Mouse (Mus musculus) stomach, postnatal 0 days (tissue): Measurements from ENCODE around the gene Ppp5c. TPM values are rescaled to one million over a fixed set of nuclear protein-coding genes. Genes with fewer than 3 reads are reported as not detected.

Experiments used
- ATAC-seq: fragments of 200-750 bp; cut with Nextera tagmentation; 2 replicates; pipeline ENCODE4 v1.8.0; 2017; ENCODE audit not compliant: low FRiP score, low TSS enrichment
- DNase-seq: peaks from one replicate; pipeline ENCODE4 v3.0.0-alpha.2; 2016; ENCODE audit warnings: low spot score
- H3K27ac ChIP-seq: fragments of 300-500 bp; sonication (generic); replicated peaks from 2 replicates; pipeline ENCODE4 v1.5.1; 2014; ENCODE audit warnings: mild to moderate bottlenecking, control low read depth
- H3K27me3 ChIP-seq: fragments of 300-500 bp; sonication (generic); 2 replicates; pipeline ENCODE4 v1.6.1; 2014; ENCODE audit warnings: low read length; ENCODE audit not compliant: control insufficient read depth, insufficient read depth
- H3K36me3 ChIP-seq: fragments of 300-500 bp; sonication (generic); 2 replicates; pipeline ENCODE4 v1.6.1; 2014; ENCODE audit warnings: low read length, mixed read lengths; ENCODE audit not compliant: control insufficient read depth, insufficient read depth
- H3K4me1 ChIP-seq: fragments of 300-500 bp; sonication (generic); replicated peaks from 2 replicates; pipeline ENCODE4 v1.6.1; 2014; ENCODE audit warnings: antibody characterized with exemption; ENCODE audit not compliant: control insufficient read depth, insufficient read depth
- H3K4me2 ChIP-seq: fragments of 300-500 bp; sonication (generic); replicated peaks from 2 replicates; pipeline ENCODE4 v1.6.1; 2014; ENCODE audit warnings: low read depth, mild to moderate bottlenecking, control low read depth, moderate library complexity
- H3K4me3 ChIP-seq: fragments of 300-500 bp; sonication (generic); 2 replicates; pipeline ENCODE4 v1.5.1; 2014; ENCODE audit warnings: low read depth, low read length, control low read depth
- H3K9ac ChIP-seq: fragments of 300-500 bp; sonication (generic); 2 replicates; pipeline ENCODE4 v1.6.1; 2014; ENCODE audit warnings: mild to moderate bottlenecking, low read length, control low read depth, mixed read lengths
- H3K9me3 ChIP-seq: fragments of 300-500 bp; sonication (generic); 2 replicates; pipeline ENCODE4 v1.6.1; 2016; ENCODE audit warnings: low read length; ENCODE audit not compliant: control insufficient read depth
- CTCF ChIP-seq: IDR thresholded peaks from 2 replicates; pipeline ENCODE4 v1.5.1; 2016; ENCODE audit warnings: antibody characterized with exemption, low read depth, mild to moderate bottlenecking, moderate library complexity
- EP300 ChIP-seq: optimal IDR thresholded peaks from 2 replicates; pipeline ENCODE3; 2016; ENCODE audit warnings: antibody characterized with exemption
- WGBS: fragments of 180-500 bp; shearing (Covaris S2); extraction: QIAGEN DNeasy Blood & Tissue Kit; methylation state at CpG from one replicate; pipeline ENCODE4 v1.1.7; 2014; 5-methylcytosine and 5-hydroxymethylcytosine counted together
- polyA plus RNA-seq: library from polyadenylated mRNA; unstranded; fragments of >200 nt; fragmentation: Nextera tagmentation; extraction: Ambion mirVana; gene quantifications from 2 replicates; pipeline ENCODE4 v1.2.1, GENCODE M21; 2015

The Ppp5c gene
- polyA plus RNA-seq, 1 experiment from 2014 or later: 51.6 TPM

GRCm38 (mm10) chr7:16976298-16976697, 51.4 kb downstream of the Ppp5c start:
- Histone ChIP-seq H3K36me3 (no peaks in the 10 kb centered on the region), H3K27ac (no peak overlapping the region), H3K27me3 (no peaks in the 10 kb centered on the region), H3K4me3 (no peak overlapping the region), H3K4me1 (no peaks in the 10 kb centered on the region), H3K9ac (no peak overlapping the region), H3K9me3 (no peaks in the 10 kb centered on the region), H3K4me2 (no peak overlapping the region)
- no peak for TF ChIP-seq EP300
- no peak for TF ChIP-seq CTCF
- DNase-seq (no peak), ATAC-seq (no peak)
- WGBS: 53% methylated on average over 8 of the region's 8 CpGs

GRCm38 (mm10) chr7:16974018-16974417, 53.7 kb downstream of the Ppp5c start:
- Histone ChIP-seq H3K4me3 (no peak overlapping the region), H3K4me1 (no peaks in the 10 kb centered on the region), H3K27me3 (no peaks in the 10 kb centered on the region), H3K36me3 (no peaks in the 10 kb centered on the region), H3K9me3 (no peaks in the 10 kb centered on the region), H3K27ac (no peak overlapping the region), H3K9ac (no peak overlapping the region), H3K4me2 (no peak overlapping the region)
- ATAC-seq (peak; percentile 18; the same call in 1 of the 2 replicates), DNase-seq (no peak)
- 58% methylated on average over 6 of the region's 6 CpGs for WGBS
- TF ChIP-seq EP300 (no peak), CTCF (no peak)

- Histone ChIP-seq H3K9me3 (no peaks in the 10 kb centered on the region), H3K4me3 (no peak overlapping the region), H3K27me3 (no peaks in the 10 kb centered on the region), H3K36me3 (no peaks in the 10 kb centered on the region), H3K4me2 (no peak overlapping the region), H3K4me1 (no peaks in the 10 kb centered on the region), H3K9ac (no peak overlapping the region), H3K27ac (no peak overlapping the region)
- ATAC-seq: no peak
- DNase-seq: no peak
- TF ChIP-seq CTCF: no peak
- no peak for TF ChIP-seq EP300
- WGBS: 72% methylated on average over 3 of the region's 3 CpGs
These were observed 56.6 kb downstream of the Ppp5c start for GRCm38 (mm10) chr7:16971160-16971559.

DNA sequence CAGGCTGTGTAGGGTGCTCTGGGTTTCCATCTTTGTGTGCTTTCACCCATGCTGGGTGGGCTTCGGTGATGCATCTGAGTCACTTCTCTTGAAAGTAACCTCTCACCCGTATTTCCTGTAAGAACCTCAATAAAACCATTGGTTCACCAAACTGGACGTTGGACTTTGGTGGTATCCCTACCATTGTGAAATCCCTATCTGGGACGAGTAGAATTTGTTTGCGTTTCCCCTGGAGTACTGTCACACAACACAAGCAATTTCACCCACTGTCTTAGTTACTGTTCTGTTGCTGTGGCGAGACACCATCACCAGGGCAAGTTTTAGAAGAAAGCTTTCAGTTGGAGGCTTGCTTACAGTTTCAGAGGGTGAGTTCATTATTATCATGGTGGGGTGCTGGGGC, 59.3 kb downstream of the Ppp5c start:
- Histone ChIP-seq H3K27ac (no peak overlapping the region), H3K4me2 (no peak overlapping the region), H3K4me1 (no peaks in the 10 kb centered on the region), H3K9ac (no peak overlapping the region), H3K9me3 (no peaks in the 10 kb centered on the region), H3K27me3 (no peaks in the 10 kb centered on the region), H3K36me3 (no peaks in the 10 kb centered on the region), H3K4me3 (no peak overlapping the region)
- no peak for TF ChIP-seq CTCF
- no peak for TF ChIP-seq EP300
- 82% methylated on average over 6 of the region's 6 CpGs for WGBS
- DNase-seq (no peak), ATAC-seq (no peak)

DNA sequence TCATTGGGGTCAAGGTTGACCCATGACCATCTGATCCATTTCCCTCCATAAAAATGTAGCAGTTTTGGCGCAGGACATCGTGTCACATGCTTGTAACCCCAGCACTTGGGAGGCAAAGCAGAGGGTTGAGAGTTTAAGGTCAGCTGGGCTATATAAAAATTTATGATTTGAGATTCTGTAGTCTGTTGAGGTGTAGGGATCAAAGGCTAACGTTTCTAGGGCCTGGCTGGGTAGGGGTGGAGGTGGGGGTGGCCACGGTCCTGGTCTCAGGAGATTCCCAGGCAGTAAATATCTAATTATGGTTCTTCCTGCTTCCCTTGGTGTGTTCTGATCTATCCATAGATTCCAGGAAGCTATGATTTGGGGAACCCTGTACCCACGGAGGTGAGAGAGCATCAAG, 66.0 kb downstream of the Ppp5c start:
- Histone ChIP-seq H3K9ac (no peak overlapping the region), H3K4me2 (no peak overlapping the region), H3K36me3 (no peaks in the 10 kb centered on the region), H3K27ac (no peak overlapping the region), H3K4me1 (no peaks in the 10 kb centered on the region), H3K27me3 (no peaks in the 10 kb centered on the region), H3K4me3 (no peak overlapping the region), H3K9me3 (no peaks in the 10 kb centered on the region)
- ATAC-seq (no peak), DNase-seq (no peak)
- TF ChIP-seq EP300 (no peak), CTCF (no peak)
- WGBS: 71% methylated on average over 5 of the region's 5 CpGs

GRCm38 (mm10) chr7:16959539-16960187, 68.1 kb downstream of the Ppp5c start, which contains the start of gene Pnmal1:
Gene Pnmal1, plus strand, starts transcription at chr7:16959679.
- ATAC-seq (peak; percentile 60; the same call in 1 of the 2 replicates), DNase-seq (peak; percentile 45)
- no peak within 1 kb of the TSS for H3K4me2 ChIP-seq
- no peaks in the 10 kb centered on the region for H3K27me3 ChIP-seq
- H3K36me3 ChIP-seq: no peaks in the 10 kb centered on the region
- no peak within 1 kb of the TSS for H3K4me3 ChIP-seq
- H3K4me1 ChIP-seq: no peaks in the 10 kb centered on the region
- H3K9ac ChIP-seq: no peak within 1 kb of the TSS
- WGBS: 27% methylated on average over 17 of the region's 17 CpGs
- no peak within 1 kb of the TSS for H3K27ac ChIP-seq
- TF ChIP-seq CTCF (no peak), EP300 (no peak)
- no peaks in the 10 kb centered on the region for H3K9me3 ChIP-seq
